Mouse (Mus musculus): ENCODE data around the gene Spn. TPM values are rescaled to one million over a fixed set of nuclear protein-coding genes. Genes with fewer than 3 reads are reported as not detected.

Gene Spn
- polyA plus RNA-seq, 1 experiment: 0.15 TPM

DNA sequence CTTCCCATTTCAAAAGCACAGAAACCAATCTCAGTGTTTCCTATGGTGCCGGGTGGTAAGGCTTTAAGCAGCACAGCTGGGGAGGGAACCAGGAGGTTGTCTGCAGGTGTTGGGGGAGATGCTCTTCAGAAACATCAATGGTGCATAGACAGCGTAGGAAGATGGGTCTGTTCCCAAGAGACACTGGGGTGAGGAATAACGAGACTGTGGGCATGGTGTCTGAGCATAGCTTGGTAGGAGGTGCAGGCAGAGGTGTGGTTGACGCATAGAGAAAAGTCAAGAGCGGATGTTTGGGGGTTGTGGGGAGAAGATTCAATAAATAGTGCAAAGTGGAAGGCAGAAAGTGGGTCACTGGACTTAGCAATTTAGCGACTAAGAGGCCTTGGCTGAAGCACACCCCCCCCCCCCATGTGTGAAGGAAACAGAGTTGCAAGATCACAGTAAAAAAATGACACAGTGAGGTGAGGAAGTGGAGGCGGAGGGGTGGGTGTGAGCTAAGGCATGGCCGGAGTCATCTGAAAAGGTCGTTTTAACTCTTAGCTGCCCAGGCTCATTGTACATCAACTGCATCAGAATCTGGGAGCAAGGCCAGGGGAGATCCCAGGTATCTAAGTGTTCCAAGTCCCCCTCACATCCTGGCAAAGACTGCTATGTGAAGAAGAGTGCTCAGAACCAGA, 24.6 kb downstream of the Spn start:
- no peak overlapping the region for H3K4me3 ChIP-seq (ENCODE audit: insufficient read depth, low read length)
- TF ChIP-seq CTCF (IDR thresholded peaks at IDR 0.05; ENCODE audit: extremely low read depth, insufficient read depth, low read length) (no peak), POLR2A (IDR thresholded peaks at IDR 0.05; ENCODE audit: extremely low read depth, insufficient read depth, low read length) (no peak)
- peaks cover 5% of the 10 kb centered on the region for H3K4me1 ChIP-seq (ENCODE audit: control insufficient read depth, insufficient read depth, low read length)
- no peak overlapping the region for H3K27ac ChIP-seq (ENCODE audit: insufficient read depth, low read length)

DNA sequence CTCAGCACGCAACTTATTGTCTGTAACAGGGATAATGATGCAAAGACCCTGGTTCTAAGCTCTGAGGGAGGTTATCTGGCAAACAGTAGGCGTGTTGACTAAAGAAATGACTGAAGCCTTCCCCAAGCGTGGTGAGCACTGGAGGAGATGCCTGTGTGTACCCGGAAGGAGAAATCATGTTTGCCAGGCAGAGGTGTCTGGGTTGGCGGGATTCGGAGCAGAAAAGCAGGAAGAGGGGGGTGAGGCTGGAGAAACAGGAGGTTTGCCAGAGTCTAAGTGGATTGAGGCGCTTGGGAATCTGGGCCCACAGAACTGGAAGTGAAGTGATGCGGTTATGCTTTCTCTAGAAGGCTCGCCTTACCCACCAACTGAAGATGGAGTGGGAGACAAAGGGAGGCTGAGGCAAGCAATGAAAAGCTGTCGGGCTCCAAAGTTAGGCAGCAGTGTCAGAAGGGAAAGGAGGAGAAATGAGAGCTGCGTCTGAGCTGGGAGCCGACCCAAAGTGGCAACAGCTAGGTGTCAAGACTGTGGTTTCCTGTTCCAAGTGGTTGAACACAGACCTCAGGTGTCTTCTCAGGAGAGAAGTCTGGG, 25.3 kb downstream of the Spn start:
- H3K4me1 ChIP-seq (ENCODE audit: control insufficient read depth, insufficient read depth, low read length): peaks cover 5% of the 10 kb centered on the region
- TF ChIP-seq POLR2A (IDR thresholded peaks at IDR 0.05; ENCODE audit: extremely low read depth, insufficient read depth, low read length) (no peak), CTCF (IDR thresholded peaks at IDR 0.05; ENCODE audit: extremely low read depth, insufficient read depth, low read length) (no peak)
- H3K27ac ChIP-seq (ENCODE audit: insufficient read depth, low read length): no peak overlapping the region
- no peak overlapping the region for H3K4me3 ChIP-seq (ENCODE audit: insufficient read depth, low read length)

DNA sequence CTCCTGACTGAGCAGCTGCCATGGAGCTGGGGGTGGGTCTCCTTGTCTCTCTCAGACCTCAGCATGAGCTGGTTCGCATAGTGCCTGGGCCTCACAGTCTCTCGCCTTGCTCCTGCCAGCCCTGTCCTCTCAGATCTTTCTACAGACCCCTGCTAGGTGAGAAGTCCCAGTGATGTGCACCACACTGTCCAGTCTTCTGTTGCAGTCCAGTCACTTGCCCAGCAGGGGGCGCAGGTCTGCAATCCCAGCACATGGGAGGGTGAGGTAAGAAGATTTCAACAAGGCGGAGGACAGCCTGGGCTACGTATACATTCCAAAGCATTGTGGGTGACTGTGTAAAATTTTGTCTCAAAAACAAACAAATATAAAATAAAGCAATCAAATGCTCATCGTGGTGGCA, 26.2 kb downstream of the Spn start:
- peak; percentile 64 for TF ChIP-seq CTCF (IDR thresholded peaks at IDR 0.05; ENCODE audit: extremely low read depth, insufficient read depth, low read length)
- TF ChIP-seq POLR2A (IDR thresholded peaks at IDR 0.05; ENCODE audit: extremely low read depth, insufficient read depth, low read length): no peak
- Histone ChIP-seq H3K4me1 (ENCODE audit: control insufficient read depth, insufficient read depth, low read length) (peaks cover 5% of the 10 kb centered on the region), H3K4me3 (ENCODE audit: insufficient read depth, low read length) (no peak overlapping the region), H3K27ac (ENCODE audit: insufficient read depth, low read length) (no peak overlapping the region)

DNA sequence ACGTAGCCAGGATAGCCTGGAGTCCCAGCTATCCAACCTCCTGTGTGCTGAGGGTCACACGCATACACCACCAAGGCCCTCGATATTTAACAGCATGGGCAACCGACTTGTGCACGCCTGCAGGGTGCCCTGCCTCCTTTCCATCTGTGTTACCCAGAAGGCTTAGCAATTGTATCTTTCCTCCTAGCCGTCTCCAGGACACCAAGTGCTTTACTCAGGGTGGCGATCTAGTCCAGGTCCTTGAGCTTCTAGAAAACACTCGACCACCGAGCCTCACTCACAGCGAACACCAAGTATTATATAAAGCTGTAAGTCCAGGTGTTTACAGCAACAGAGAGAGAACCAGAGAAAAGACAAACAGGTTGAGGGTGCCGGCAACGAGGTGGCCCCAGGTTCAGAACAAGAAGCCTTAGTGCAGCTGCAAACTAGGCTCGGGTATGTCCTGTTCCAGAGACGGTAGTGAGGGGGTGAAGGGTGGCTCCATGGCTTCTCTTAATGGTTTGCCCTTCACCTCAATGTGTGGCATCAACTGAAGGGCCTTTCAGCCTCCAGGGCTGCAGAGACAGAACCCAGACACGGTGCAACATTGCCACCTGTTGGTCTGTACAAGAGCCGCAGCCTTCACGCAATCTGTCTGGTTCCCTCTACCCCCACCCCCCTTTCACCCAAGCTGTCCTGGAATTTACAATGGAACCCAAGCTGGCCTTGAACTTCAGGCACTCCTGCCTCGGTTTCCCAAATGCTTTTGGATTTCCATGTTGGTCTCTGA, 27.2 kb downstream of the Spn start:
- H3K4me1 ChIP-seq (ENCODE audit: control insufficient read depth, insufficient read depth, low read length): peaks cover 2% of the 10 kb centered on the region
- H3K27ac ChIP-seq (ENCODE audit: insufficient read depth, low read length): no peak overlapping the region
- TF ChIP-seq CTCF (IDR thresholded peaks at IDR 0.05; ENCODE audit: extremely low read depth, insufficient read depth, low read length) (peak; percentile 97), POLR2A (IDR thresholded peaks at IDR 0.05; ENCODE audit: extremely low read depth, insufficient read depth, low read length) (no peak)
- H3K4me3 ChIP-seq (ENCODE audit: insufficient read depth, low read length): no peak overlapping the region

DNA sequence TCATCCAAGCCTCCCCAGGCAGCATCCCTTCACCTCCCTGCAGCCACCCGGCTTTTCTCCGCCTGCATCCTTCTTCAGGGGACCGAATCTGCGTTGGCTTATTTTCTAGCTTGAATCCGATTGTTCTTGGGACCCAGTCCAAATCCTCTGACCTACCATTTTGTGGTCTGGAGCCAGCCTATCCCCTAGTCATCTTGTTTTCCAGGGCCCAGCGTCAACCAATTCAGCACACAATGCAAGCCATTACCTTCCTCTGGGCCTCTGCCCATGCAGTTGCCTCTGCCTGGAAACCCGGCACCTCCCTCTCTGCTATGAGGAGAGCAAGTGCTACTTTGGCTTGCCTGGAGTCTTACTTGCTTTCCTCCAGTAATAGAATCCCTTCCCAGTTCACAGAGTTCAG, 32.1 kb downstream of the Spn start:
- Histone ChIP-seq H3K27ac (ENCODE audit: insufficient read depth, low read length) (no peak overlapping the region), H3K4me1 (ENCODE audit: control insufficient read depth, insufficient read depth, low read length) (no peaks in the 10 kb centered on the region), H3K4me3 (ENCODE audit: insufficient read depth, low read length) (no peak overlapping the region)
- no peak for TF ChIP-seq CTCF (IDR thresholded peaks at IDR 0.05; ENCODE audit: extremely low read depth, insufficient read depth, low read length)
- TF ChIP-seq POLR2A (IDR thresholded peaks at IDR 0.05; ENCODE audit: extremely low read depth, insufficient read depth, low read length): no peak

DNA sequence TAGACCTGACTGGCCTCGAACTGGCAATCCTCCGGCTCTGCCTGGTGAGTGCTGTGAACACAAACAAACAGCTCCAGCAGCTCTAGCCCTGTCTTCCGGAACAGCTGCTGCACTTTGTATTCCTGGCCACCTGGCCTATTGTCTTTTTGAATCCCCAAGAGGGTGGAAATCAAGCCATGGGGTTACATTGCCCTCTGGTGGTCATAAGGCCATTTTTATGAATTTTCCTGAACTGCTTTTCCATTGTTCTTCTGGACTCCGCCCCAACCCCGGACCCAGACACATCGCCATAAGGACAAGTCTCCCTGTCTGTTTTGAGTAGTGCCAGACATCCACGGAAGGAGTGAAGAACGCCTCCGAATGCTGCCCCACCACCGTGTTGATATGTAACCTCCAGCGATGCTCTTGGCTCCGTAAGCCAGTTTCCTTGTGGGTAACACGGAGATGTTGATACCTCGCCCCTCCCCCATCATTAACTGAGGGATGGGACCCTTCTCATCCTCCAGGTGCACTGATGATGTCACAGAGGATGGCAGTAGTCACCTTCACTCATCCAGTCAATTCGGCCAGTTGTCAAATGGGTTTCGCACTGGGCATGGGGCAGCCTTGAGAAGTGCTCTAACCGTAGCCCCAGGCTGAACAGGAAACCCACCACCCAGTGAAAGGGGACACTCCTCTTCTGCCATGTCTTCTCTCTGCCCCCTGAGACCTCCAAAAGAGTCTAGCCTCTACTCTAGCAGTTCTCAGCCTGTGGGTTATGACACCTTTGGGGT, 32.9 kb downstream of the Spn start:
- TF ChIP-seq POLR2A (IDR thresholded peaks at IDR 0.05; ENCODE audit: extremely low read depth, insufficient read depth, low read length) (no peak), CTCF (IDR thresholded peaks at IDR 0.05; ENCODE audit: extremely low read depth, insufficient read depth, low read length) (peak; percentile 75)
- H3K27ac ChIP-seq (ENCODE audit: insufficient read depth, low read length): no peak overlapping the region
- H3K4me1 ChIP-seq (ENCODE audit: control insufficient read depth, insufficient read depth, low read length): no peaks in the 10 kb centered on the region
- H3K4me3 ChIP-seq (ENCODE audit: insufficient read depth, low read length): peak overlapping the region; percentile 24

DNA sequence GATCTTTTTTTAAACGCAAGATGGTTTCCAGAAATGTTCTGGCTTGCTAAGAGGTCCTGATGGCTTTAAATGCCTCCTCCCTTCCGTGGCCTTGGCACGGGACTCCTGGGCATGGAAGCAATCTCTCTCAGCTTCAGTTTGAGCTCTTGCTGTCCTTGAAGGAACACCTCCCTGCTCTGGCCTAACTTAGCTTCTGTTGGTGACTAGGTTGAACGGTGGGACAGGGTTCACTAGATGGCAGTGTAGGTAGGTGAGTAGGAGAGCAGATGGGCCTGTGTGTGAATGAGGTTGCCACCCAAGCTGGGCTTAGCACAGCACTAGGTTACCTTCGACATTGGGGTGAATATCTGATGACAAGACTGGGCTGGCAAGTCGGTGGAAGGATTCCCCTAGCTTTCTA, 33.7 kb downstream of the Spn start:
- no peak overlapping the region for H3K27ac ChIP-seq (ENCODE audit: insufficient read depth, low read length)
- TF ChIP-seq POLR2A (IDR thresholded peaks at IDR 0.05; ENCODE audit: extremely low read depth, insufficient read depth, low read length) (no peak), CTCF (IDR thresholded peaks at IDR 0.05; ENCODE audit: extremely low read depth, insufficient read depth, low read length) (no peak)
- H3K4me3 ChIP-seq (ENCODE audit: insufficient read depth, low read length): no peak overlapping the region
- H3K4me1 ChIP-seq (ENCODE audit: control insufficient read depth, insufficient read depth, low read length): no peaks in the 10 kb centered on the region

DNA sequence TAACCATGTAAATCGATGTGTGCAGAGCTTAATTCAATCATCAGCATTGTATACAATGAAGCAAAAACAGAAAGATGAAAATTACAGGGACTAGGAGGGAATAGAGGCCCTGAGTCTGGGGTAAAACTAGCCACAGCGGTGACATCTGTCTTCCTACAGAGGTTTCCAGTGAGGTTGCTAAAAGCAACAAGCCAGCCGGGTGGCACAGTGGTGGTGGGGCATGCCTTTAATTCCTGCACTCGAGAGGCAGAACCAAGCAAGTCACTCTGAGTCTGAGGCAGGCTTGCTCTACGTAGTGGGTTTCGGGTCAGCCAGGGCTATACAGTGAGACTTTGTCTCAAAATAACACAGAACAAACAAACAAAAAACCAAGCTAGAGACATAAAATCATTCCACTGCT, 35.5 kb downstream of the Spn start:
- H3K27ac ChIP-seq (ENCODE audit: insufficient read depth, low read length): no peak overlapping the region
- TF ChIP-seq POLR2A (IDR thresholded peaks at IDR 0.05; ENCODE audit: extremely low read depth, insufficient read depth, low read length) (no peak), CTCF (IDR thresholded peaks at IDR 0.05; ENCODE audit: extremely low read depth, insufficient read depth, low read length) (no peak)
- no peak overlapping the region for H3K4me3 ChIP-seq (ENCODE audit: insufficient read depth, low read length)
- no peaks in the 10 kb centered on the region for H3K4me1 ChIP-seq (ENCODE audit: control insufficient read depth, insufficient read depth, low read length)

DNA sequence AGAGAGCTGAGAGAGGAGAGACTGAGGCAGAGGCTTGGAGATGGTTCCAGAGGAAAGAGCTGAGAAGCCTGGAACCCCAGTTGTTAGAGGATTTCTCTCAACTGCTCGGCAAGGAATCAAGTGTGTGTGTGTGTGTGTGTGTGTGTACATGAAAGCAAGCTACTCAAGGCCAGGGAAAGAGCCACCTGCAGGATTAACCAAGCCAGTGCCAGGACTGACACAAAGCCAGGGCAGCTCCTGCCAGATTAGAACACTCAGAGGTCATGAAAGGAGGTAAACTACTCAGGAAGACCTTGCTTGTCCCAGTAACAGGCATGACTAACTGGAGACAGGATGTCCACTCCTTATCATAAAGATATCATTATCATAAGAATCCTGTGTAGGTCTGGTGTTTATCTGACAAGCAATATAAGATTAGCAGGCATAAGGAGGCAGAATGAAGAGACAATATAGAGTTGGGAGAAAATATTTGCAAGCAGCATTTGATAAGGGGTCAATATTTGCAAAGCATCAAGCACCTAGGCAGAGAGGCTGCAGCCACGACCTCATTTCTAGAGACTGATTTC, 36.1 kb downstream of the Spn start:
- Histone ChIP-seq H3K4me3 (ENCODE audit: insufficient read depth, low read length) (no peak overlapping the region), H3K27ac (ENCODE audit: insufficient read depth, low read length) (no peak overlapping the region), H3K4me1 (ENCODE audit: control insufficient read depth, insufficient read depth, low read length) (no peaks in the 10 kb centered on the region)
- TF ChIP-seq POLR2A (IDR thresholded peaks at IDR 0.05; ENCODE audit: extremely low read depth, insufficient read depth, low read length) (no peak), CTCF (IDR thresholded peaks at IDR 0.05; ENCODE audit: extremely low read depth, insufficient read depth, low read length) (no peak)

All from cortical plate, adult 2 months (tissue).